Mouse (Mus musculus) embryonic facial prominence, embryonic 13.5 days (tissue): Measurements from ENCODE around the gene Elp4. TPM values are rescaled to one million over a fixed set of nuclear protein-coding genes. Genes with fewer than 3 reads are reported as not detected.

Experiments used
- ATAC-seq: fragments of 200-750 bp; cut with Nextera tagmentation; 2 replicates; pipeline ENCODE4 v1.8.0; 2017; ENCODE audit warnings: low read depth; ENCODE audit not compliant: insufficient number of reproducible peaks, insufficient read depth, low FRiP score, low TSS enrichment
- H3K27ac ChIP-seq: fragments of 300-500 bp; sonication (generic); 2 replicates; pipeline ENCODE4 v1.5.1; 2015; ENCODE audit warnings: moderate library complexity, mild to moderate bottlenecking, inconsistent platforms
- H3K27me3 ChIP-seq: fragments of 300-500 bp; sonication (generic); 2 replicates; pipeline ENCODE4 v1.6.1; 2015; ENCODE audit warnings: mild to moderate bottlenecking, inconsistent platforms
- H3K36me3 ChIP-seq: fragments of 300-500 bp; sonication (generic); 2 replicates; pipeline ENCODE4 v1.6.1; 2015; ENCODE audit warnings: mild to moderate bottlenecking, inconsistent platforms
- H3K4me1 ChIP-seq: fragments of 300-500 bp; sonication (generic); 2 replicates; pipeline ENCODE4 v1.6.1; 2015; ENCODE audit warnings: inconsistent platforms
- H3K4me2 ChIP-seq: fragments of 300-500 bp; sonication (generic); 2 replicates; pipeline ENCODE4 v1.6.1; 2015; ENCODE audit warnings: moderate library complexity, mild to moderate bottlenecking, inconsistent platforms
- H3K4me3 ChIP-seq: fragments of 300-500 bp; sonication (generic); 2 replicates; pipeline ENCODE4 v1.5.1; 2015; ENCODE audit warnings: mild to moderate bottlenecking, inconsistent platforms
- H3K9ac ChIP-seq: fragments of 300-500 bp; sonication (generic); 2 replicates; pipeline ENCODE4 v1.6.1; 2015; ENCODE audit warnings: mild to moderate bottlenecking, inconsistent platforms
- H3K9me3 ChIP-seq: fragments of 300-500 bp; sonication (generic); 2 replicates; pipeline ENCODE4 v1.6.1; 2016; ENCODE audit warnings: inconsistent platforms
- WGBS: fragments of 180-500 bp; shearing (Covaris S2); methylation state at CpG from one replicate; pipeline ENCODE4 v1.1.7; 2015; ENCODE audit warnings: mixed read lengths; 5-methylcytosine and 5-hydroxymethylcytosine counted together
- polyA plus RNA-seq: library from polyadenylated mRNA; unstranded; fragments of >200 nt; fragmentation: Nextera tagmentation; extraction: Ambion mirVana; gene quantifications from 2 replicates; pipeline ENCODE4 v1.2.1, GENCODE M21; 2015

Gene Elp4
- polyA plus RNA-seq = 38.9 and 45.0 TPM in 2 replicates

DNA sequence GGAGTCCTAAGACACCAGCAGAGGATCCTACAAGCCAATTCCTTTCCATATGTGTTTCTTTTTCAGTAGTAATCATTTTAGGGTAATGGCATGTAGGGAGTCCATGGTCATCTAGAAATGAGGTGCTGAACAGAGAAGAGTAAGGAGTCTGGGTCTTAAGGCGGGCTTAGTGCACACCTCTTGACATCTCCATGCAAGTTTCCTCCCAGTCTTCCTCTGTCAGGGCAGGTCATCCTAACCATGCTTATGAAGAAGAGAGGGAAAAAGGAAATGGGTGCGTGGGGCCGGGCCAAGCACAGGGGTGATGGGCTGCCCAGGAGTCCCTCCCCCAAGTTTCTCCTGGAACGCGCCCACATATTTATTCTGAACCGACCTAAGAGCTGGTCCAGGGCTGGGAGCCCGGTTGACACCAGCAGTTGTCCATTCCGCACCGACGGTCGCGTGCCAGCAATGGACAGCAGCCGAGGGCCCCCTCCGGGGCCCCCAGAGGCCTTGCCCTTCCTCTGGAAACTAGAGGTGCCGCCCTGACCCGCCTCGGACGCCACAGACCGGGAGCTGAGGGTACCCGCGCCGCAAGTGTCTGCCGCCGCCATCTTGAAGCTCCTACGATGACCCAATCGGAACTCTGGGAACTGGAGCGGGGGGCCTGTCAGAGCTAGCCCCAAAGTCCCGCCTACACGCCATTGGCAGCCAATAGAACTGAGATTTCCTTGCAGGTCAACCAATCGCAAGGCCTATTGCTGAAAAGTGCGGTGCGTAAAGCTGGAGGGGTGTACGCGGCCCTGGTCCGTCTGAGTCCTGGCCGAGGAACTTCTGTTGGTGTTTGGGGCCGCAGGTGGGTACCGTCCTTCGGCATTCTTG lies at the start of gene Elp4, which contains the start of gene Immp1l:
Gene Elp4 (minus strand): TSS at position 669 of the 861 bp plus-strand sequence.
Gene Immp1l (plus strand): TSS at position 743 of the 861 bp plus-strand sequence.
- H3K4me2 ChIP-seq = peak within 1 kb of the TSS; percentile 68
- under 1% methylated on average over 39 of the region's 39 CpGs for WGBS
- H3K9me3 ChIP-seq = no peaks in the 10 kb centered on the region
- no peaks in the 10 kb centered on the region for H3K27me3 ChIP-seq
- H3K4me1 ChIP-seq = peaks cover 3% of the 10 kb centered on the region; the same call in 1 of the 2 replicates
- 0 out of 2 replicates have a peak, but pooled peaks cover 3% of the 10 kb centered on the region for H3K36me3 ChIP-seq
- peak within 1 kb of the TSS; percentile 89 for H3K9ac ChIP-seq
- H3K4me3 ChIP-seq = peak within 1 kb of the TSS; percentile 83
- H3K27ac ChIP-seq = peak within 1 kb of the TSS; percentile 71
- peak; percentile 99 for ATAC-seq

DNA sequence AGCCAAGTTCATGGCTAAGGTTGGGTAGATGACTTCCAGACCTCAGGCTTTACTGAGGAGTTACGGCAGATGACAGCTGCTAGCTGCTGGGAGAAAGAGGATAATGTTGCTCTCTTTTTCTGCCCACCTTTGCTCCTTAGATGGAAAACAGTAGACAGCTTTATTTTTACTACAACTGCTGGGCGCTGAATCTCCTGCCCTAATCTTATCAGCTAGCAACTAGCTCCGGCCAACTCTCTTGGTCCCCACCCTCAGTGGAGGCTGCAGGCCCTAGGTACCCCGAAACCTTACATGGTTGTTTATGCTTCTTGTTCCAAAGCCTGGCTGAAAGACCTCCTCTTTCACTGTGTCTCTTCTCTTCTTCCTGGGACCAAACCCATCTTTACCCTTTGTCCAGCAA lies 49.5 kb upstream of the Elp4 start:
- 0 out of 2 replicates have a peak, but pooled peaks cover 3% of the 10 kb centered on the region for H3K36me3 ChIP-seq
- H3K4me1 ChIP-seq = no peaks in the 10 kb centered on the region
- H3K27ac ChIP-seq = no peak overlapping the region
- no peak overlapping the region for H3K4me2 ChIP-seq
- H3K9ac ChIP-seq = no peak overlapping the region
- H3K4me3 ChIP-seq = no peak overlapping the region
- no peak for ATAC-seq
- no peaks in the 10 kb centered on the region for H3K9me3 ChIP-seq
- no peaks in the 10 kb centered on the region for H3K27me3 ChIP-seq
- 84% methylated on average over 4 of the region's 4 CpGs for WGBS

DNA sequence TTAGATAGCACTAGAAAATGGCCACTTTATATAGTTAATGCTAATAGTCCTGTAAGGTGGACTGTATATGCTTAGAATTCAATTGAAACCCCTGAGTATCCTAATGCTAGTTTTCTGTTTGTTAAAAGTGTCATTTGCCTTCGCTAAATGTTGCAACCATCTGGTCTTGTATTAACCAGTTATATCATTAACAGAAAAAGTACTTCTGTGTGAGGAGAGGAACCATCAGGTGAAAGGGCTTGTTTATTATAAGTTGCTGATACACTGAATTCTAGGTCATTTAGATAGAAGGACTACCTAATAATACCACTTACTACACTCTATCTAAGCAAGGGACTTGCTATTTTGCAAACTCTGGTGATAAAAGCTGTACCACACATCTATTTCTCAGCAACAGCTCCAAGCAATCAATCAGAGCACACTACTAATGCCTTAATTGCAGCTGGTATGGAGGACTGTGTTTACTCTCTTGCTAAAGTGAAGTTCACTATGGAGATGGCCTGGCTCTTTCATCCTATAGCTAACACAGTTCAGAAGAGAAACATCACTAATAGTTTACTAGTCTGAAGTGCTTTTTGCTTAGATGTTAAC lies 47.1 kb upstream of the Elp4 start:
- Histone ChIP-seq H3K9me3 (no peaks in the 10 kb centered on the region), H3K27me3 (no peaks in the 10 kb centered on the region), H3K4me3 (no peak overlapping the region), H3K27ac (no peak overlapping the region), H3K9ac (no peak overlapping the region), H3K4me2 (no peak overlapping the region), H3K4me1 (no peaks in the 10 kb centered on the region), H3K36me3 (0 out of 2 replicates have a peak, but pooled peaks cover 3% of the 10 kb centered on the region)
- 87% methylated on average over 1 of the region's 1 CpGs for WGBS
- ATAC-seq = no peak

GRCm38 (mm10) chr2:105950131-105950530 lies 45.8 kb upstream of the Elp4 start:
- no peak overlapping the region for H3K9ac ChIP-seq
- no peak overlapping the region for H3K4me2 ChIP-seq
- H3K9me3 ChIP-seq = no peaks in the 10 kb centered on the region
- H3K4me3 ChIP-seq = no peak overlapping the region
- no peaks in the 10 kb centered on the region for H3K27me3 ChIP-seq
- ATAC-seq = no peak
- WGBS = 88% methylated on average over 2 of the region's 2 CpGs
- H3K27ac ChIP-seq = no peak overlapping the region
- no peaks in the 10 kb centered on the region for H3K4me1 ChIP-seq
- 0 out of 2 replicates have a peak, but pooled peaks cover 3% of the 10 kb centered on the region for H3K36me3 ChIP-seq

- no peak overlapping the region for H3K4me2 ChIP-seq
- no peak overlapping the region for H3K27ac ChIP-seq
- WGBS = 73% methylated on average over 5 of the region's 5 CpGs
- no peaks in the 10 kb centered on the region for H3K27me3 ChIP-seq
- H3K4me3 ChIP-seq = no peak overlapping the region
- no peaks in the 10 kb centered on the region for H3K4me1 ChIP-seq
- no peak overlapping the region for H3K9ac ChIP-seq
- H3K36me3 ChIP-seq = peaks cover 5% of the 10 kb centered on the region; the same call in 1 of the 2 replicates
- H3K9me3 ChIP-seq = no peaks in the 10 kb centered on the region
- ATAC-seq = no peak
These were observed 13.4 kb upstream of the Elp4 start for GRCm38 (mm10) chr2:105917623-105918346.

GRCm38 (mm10) chr2:105916671-105917070 lies 12.3 kb upstream of the Elp4 start:
- no peaks in the 10 kb centered on the region for H3K4me1 ChIP-seq
- no peaks in the 10 kb centered on the region for H3K9me3 ChIP-seq
- 83% methylated on average over 1 of the region's 1 CpGs for WGBS
- H3K9ac ChIP-seq = no peak overlapping the region
- no peak overlapping the region for H3K27ac ChIP-seq
- H3K36me3 ChIP-seq = peaks cover 5% of the 10 kb centered on the region; the same call in 1 of the 2 replicates
- no peak for ATAC-seq
- H3K27me3 ChIP-seq = no peaks in the 10 kb centered on the region
- H3K4me3 ChIP-seq = no peak overlapping the region
- no peak overlapping the region for H3K4me2 ChIP-seq

GRCm38 (mm10) chr2:105913655-105914366 lies 9.4 kb upstream of the Elp4 start:
- no peak overlapping the region for H3K27ac ChIP-seq
- H3K4me2 ChIP-seq = no peak overlapping the region
- no peak overlapping the region for H3K4me3 ChIP-seq
- H3K9me3 ChIP-seq = no peaks in the 10 kb centered on the region
- H3K27me3 ChIP-seq = no peaks in the 10 kb centered on the region
- peaks cover 15% of the 10 kb centered on the region for H3K36me3 ChIP-seq
- H3K9ac ChIP-seq = no peak overlapping the region
- ATAC-seq = no peak
- WGBS = 78% methylated on average over 6 of the region's 6 CpGs
- no peaks in the 10 kb centered on the region for H3K4me1 ChIP-seq

- no peaks in the 10 kb centered on the region for H3K27me3 ChIP-seq
- H3K9ac ChIP-seq = no peak overlapping the region
- ATAC-seq = no peak
- no peak overlapping the region for H3K4me3 ChIP-seq
- H3K9me3 ChIP-seq = no peaks in the 10 kb centered on the region
- 88% methylated on average over 3 of the region's 3 CpGs for WGBS
- H3K4me1 ChIP-seq = peaks cover under 1% of the 10 kb centered on the region; the same call in 1 of the 2 replicates
- no peak overlapping the region for H3K27ac ChIP-seq
- no peak overlapping the region for H3K4me2 ChIP-seq
- H3K36me3 ChIP-seq = peaks cover 18% of the 10 kb centered on the region
These were observed 6.2 kb upstream of the Elp4 start for GRCm38 (mm10) chr2:105910611-105911010.

GRCm38 (mm10) chr2:105908351-105908750 lies 4.0 kb upstream of the Elp4 start:
- H3K27ac ChIP-seq = no peak overlapping the region
- H3K9me3 ChIP-seq = no peaks in the 10 kb centered on the region
- H3K4me1 ChIP-seq = peaks cover 3% of the 10 kb centered on the region; the same call in 1 of the 2 replicates
- H3K4me2 ChIP-seq = no peak overlapping the region
- H3K9ac ChIP-seq = no peak overlapping the region
- no peaks in the 10 kb centered on the region for H3K27me3 ChIP-seq
- WGBS = 85% methylated on average over 5 of the region's 5 CpGs
- H3K4me3 ChIP-seq = no peak overlapping the region
- peaks cover 14% of the 10 kb centered on the region for H3K36me3 ChIP-seq
- no peak for ATAC-seq

DNA sequence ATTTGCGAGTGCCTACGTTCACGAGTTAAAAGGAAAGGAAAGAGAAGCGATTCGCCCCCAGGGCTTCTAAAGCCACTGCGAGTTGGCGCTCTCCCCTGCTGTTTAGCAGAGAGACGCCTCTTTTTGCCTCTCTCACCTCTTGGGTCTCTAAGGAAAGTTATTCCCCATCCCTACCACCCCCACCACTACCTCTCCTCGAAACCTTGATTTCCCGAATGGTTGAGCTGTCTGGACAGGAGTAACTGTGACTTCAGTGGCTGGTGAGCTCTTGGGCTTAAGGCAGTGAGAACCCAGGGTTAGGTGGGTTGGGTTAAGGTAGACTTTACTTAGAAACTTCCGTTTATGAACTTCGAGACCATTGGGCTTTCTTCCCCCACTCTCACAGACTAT lies 388 bp upstream of the Elp4 start:
- peak; percentile 13 for ATAC-seq
- Histone ChIP-seq H3K9me3 (no peaks in the 10 kb centered on the region), H3K9ac (peak overlapping the region; percentile 89), H3K27ac (peak overlapping the region; percentile 55; the same call in 1 of the 2 replicates), H3K4me3 (peak overlapping the region; percentile 83), H3K4me2 (peak overlapping the region; percentile 68), H3K27me3 (no peaks in the 10 kb centered on the region), H3K36me3 (0 out of 2 replicates have a peak, but pooled peaks cover 3% of the 10 kb centered on the region), H3K4me1 (peaks cover 3% of the 10 kb centered on the region; the same call in 1 of the 2 replicates)
- WGBS = 1% methylated on average over 12 of the region's 12 CpGs

DNA sequence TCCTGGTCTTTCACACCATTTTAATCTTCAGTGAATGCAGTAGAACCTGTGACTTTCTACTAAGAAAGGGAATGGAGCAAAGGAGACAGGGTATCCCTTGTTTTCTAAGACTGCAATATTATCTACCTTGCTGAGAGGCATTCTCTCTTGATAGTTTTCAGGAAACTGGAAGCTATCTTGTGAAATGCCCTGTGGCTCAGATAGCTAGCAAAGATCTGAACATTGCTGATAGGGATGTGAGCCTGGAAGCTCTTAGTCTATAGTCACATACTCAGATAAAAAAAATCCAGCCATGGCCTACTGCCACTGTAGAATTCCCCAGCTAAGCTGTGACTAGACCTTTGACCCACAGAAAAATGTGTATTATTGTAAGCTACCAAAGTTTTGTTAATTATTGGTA lies 13.5 kb downstream of the Elp4 start:
- Histone ChIP-seq H3K4me2 (no peak overlapping the region), H3K9ac (no peak overlapping the region), H3K36me3 (peaks cover 34% of the 10 kb centered on the region), H3K27ac (no peak overlapping the region), H3K9me3 (peaks cover 10% of the 10 kb centered on the region; the same call in 1 of the 2 replicates), H3K4me3 (no peak overlapping the region), H3K4me1 (no peaks in the 10 kb centered on the region), H3K27me3 (no peaks in the 10 kb centered on the region)
- no peak for ATAC-seq
